Mouse (Mus musculus): ENCODE results near the gene Olfr1191-ps1.
"Not testable (repeated sequence)": the region's sequence is repeated elsewhere in the genome, so short reads cannot be mapped to it uniquely, and the experiment has no call there.

The Olfr1191-ps1 gene

DNA sequence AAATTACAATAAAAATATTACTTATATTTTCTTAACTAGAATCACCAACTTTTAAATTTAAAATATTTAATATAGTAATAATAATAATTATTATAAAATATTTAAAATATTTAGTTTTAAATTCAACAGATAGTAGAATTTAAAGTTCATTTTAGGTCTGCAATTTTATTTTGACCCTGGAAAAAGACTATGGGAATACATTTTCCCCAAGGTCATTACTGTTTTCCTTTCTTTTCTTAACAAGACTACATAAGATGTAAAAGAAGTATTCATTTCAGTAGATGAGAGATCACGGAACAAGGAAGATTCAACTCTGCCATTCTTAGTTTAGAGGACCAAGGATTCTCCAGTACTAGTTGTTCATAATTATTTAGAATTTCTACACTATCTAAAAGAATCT, at the start of gene Olfr1191-ps1:
Olfr1191-ps1 (plus strand) TSS at position 301 of the 400 bp plus-strand sequence.
- DNase-seq, result not testable (repeated sequence)

DNA sequence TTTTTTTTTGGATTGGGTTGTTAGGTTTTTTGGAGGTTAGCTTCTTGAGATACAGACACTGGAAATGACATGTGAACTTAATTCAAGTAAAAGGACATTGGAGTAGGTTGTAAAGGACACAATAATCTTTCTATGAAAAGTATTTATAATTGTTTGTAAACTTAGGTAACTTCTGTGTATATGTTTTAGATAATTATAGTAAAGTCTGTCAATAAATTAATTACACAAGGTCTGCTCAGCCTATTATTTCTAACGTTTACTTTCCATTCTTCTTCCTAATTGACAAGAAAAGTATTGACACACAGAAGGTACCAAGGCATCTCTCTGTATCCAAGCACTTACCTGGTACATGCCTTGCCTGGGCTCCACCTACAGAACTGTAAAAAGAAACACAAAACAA, 7.9 kb downstream of the Olfr1191-ps1 start, which contains the start of gene Olfr1192-ps1:
Olfr1192-ps1 (plus strand) TSS at position 301 of the 400 bp plus-strand sequence.
- no peak for DNase-seq

- not testable (repeated sequence) for DNase-seq
Observed at GRCm38 (mm10) chr2:88675328-88675727, 35.0 kb downstream of the Olfr1191-ps1 start, which contains the start of gene Olfr1193. Gene Olfr1193, plus strand, starts transcription at chr2:88675628.

DNA sequence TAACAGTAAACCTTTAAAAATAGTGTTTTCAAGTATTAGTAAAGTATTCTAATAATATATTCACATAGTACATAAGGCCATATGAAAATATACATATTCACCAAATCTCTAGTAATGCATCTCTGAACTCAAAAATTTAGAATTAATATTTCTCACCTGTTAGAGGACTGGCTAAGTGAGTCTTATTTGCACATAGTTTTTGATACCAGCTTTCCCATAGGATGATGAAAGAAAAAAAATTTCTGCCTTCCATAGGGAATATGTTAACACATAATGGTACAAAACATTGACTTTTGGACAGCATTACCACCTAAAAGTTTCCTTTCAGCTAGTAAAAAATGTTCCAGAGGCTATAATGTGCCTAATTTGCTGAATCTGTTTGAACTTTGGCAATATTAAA, 48.7 kb downstream of the Olfr1191-ps1 start, which contains the start of gene Olfr1195:
Olfr1195 (minus strand) TSS at position 101 of the 400 bp plus-strand sequence.
- no peak for DNase-seq
